Mouse (Mus musculus) ovary, postnatal 14 days (tissue): Measurements from ENCODE around the gene Txndc2.

Experiments
- DNase-seq: peaks from one replicate; pipeline ENCODE4 v3.0.0; 2022; ENCODE audit warnings: low spot score

Gene Txndc2

GRCm38 (mm10) chr17:65612391-65613141, 29.4 kb downstream of the Txndc2 start:
- peak; percentile 24 for DNase-seq

- no peak for DNase-seq
These were observed 30.2 kb downstream of the Txndc2 start for GRCm38 (mm10) chr17:65611721-65612120.

- DNase-seq, result no peak
These were observed 33.2 kb downstream of the Txndc2 start for GRCm38 (mm10) chr17:65608743-65609142.

GRCm38 (mm10) chr17:65608312-65608687, 33.7 kb downstream of the Txndc2 start:
- DNase-seq, result no peak

- DNase-seq, result no peak
These were observed 34.2 kb downstream of the Txndc2 start for GRCm38 (mm10) chr17:65607574-65608311.

- no peak for DNase-seq
These were observed 36.0 kb downstream of the Txndc2 start for GRCm38 (mm10) chr17:65606014-65606413.

GRCm38 (mm10) chr17:65604892-65605291, 37.1 kb downstream of the Txndc2 start:
- DNase-seq, result no peak

- DNase-seq, result no peak
These were observed 37.7 kb downstream of the Txndc2 start for GRCm38 (mm10) chr17:65604315-65604714.

GRCm38 (mm10) chr17:65597857-65598486, 44.0 kb downstream of the Txndc2 start:
- DNase-seq, result no peak

- no peak for DNase-seq
These were observed 47.3 kb downstream of the Txndc2 start for GRCm38 (mm10) chr17:65594687-65595086.
